Mouse (Mus musculus) hindbrain, embryonic 15.5 days (tissue): ENCODE measurements around the gene Rabgap1l. TPM values are rescaled to one million over a fixed set of nuclear protein-coding genes. Genes with fewer than 3 reads are reported as not detected.

Source experiments
- ATAC-seq: fragments of 200-750 bp; cut with Nextera tagmentation; 2 replicates; pipeline ENCODE4 v1.8.0; 2017; ENCODE audit warnings: low read depth, moderate number of reproducible peaks, moderate TSS enrichment; ENCODE audit not compliant: low FRiP score
- H3K27ac ChIP-seq: fragments of 300-500 bp; sonication (generic); replicated peaks from 2 replicates; pipeline ENCODE4 v1.5.1; 2015; ENCODE audit warnings: mild to moderate bottlenecking, inconsistent platforms
- H3K27me3 ChIP-seq: fragments of 300-500 bp; sonication (generic); 2 replicates; pipeline ENCODE4 v1.6.1; 2015; ENCODE audit warnings: control low read depth, inconsistent platforms
- H3K36me3 ChIP-seq: fragments of 300-500 bp; sonication (generic); 2 replicates; pipeline ENCODE4 v1.6.1; 2015; ENCODE audit warnings: control low read depth, inconsistent platforms
- H3K4me1 ChIP-seq: fragments of 300-500 bp; sonication (generic); replicated peaks from 2 replicates; pipeline ENCODE4 v1.6.1; 2015; ENCODE audit warnings: control low read depth, inconsistent platforms
- H3K4me2 ChIP-seq: fragments of 300-500 bp; sonication (generic); 2 replicates; pipeline ENCODE4 v1.6.1; 2015; ENCODE audit warnings: moderate library complexity, mild to moderate bottlenecking, inconsistent platforms
- H3K4me3 ChIP-seq: fragments of 300-500 bp; sonication (generic); 2 replicates; pipeline ENCODE4 v1.5.1; 2015; ENCODE audit warnings: mild to moderate bottlenecking, inconsistent platforms
- H3K9ac ChIP-seq: fragments of 300-500 bp; sonication (generic); 2 replicates; pipeline ENCODE4 v1.6.1; 2015; ENCODE audit warnings: inconsistent platforms
- H3K9me3 ChIP-seq: fragments of 300-500 bp; sonication (generic); 2 replicates; pipeline ENCODE4 v1.6.1; 2016; ENCODE audit warnings: control low read depth, inconsistent platforms
- whole genome bisulfite sequencing: fragments of 180-500 bp; shearing (Covaris S2); methylation state at CpG from one replicate; pipeline ENCODE4 v1.1.7; 2015; 5-methylcytosine and 5-hydroxymethylcytosine counted together
- polyA plus RNA-seq: library from polyadenylated mRNA; unstranded; fragments of >200 nt; fragmentation: Nextera tagmentation; extraction: Ambion mirVana; gene quantifications from 2 replicates; pipeline ENCODE4 v1.2.1, GENCODE M21; 2015

Gene Rabgap1l
- polyA plus RNA-seq, 1 experiment from 2014 or later = 28.3 TPM

DNA sequence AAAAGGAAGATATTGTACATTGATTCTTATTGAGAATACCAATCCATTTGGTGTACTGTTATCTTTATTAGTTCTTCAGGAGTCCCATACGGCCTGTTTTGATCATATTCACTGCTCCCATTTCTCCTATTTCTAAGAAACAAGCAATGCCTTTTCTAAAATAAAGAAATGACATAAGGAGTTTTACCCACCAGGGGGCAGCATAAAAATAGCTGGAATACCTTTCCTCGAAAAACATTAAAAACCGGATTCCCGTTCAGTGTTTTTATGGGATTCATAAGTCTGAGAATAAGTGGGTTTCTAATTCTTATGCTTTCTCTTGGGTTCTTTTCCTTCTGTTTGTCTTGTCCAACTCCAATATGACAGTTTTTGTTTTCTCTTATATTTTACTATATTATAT lies 562.0 kb downstream of the Rabgap1l start:
- H3K4me3 ChIP-seq = no peak overlapping the region
- no peaks in the 10 kb centered on the region for H3K27me3 ChIP-seq
- no peak overlapping the region for H3K4me2 ChIP-seq
- ATAC-seq = no peak
- WGBS = 55% methylated on average over 4 of the region's 4 CpGs
- no peaks in the 10 kb centered on the region for H3K36me3 ChIP-seq
- no peaks in the 10 kb centered on the region for H3K4me1 ChIP-seq
- no peak overlapping the region for H3K27ac ChIP-seq
- H3K9me3 ChIP-seq = no peaks in the 10 kb centered on the region
- no peak overlapping the region for H3K9ac ChIP-seq

DNA sequence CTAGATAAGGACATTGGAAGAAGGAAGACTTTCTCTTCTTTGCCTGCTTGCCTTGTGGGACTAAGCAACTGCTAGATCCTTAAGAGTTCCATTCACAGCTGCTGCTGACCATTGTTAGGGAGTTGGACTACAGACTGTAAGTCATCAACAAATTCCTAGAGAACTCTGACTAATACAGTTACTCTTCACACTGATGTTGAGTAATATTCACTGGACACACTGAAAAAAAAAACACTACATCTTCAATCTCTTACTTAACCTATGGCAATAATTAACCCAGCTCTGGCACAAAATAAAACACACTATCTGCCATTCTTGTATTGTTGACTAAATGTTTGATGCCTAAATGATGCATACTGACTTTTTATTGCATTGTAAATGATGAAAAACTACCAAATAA lies 565.2 kb downstream of the Rabgap1l start:
- Histone ChIP-seq H3K4me2 (no peak overlapping the region), H3K27me3 (no peaks in the 10 kb centered on the region), H3K4me3 (no peak overlapping the region), H3K27ac (no peak overlapping the region), H3K4me1 (no peaks in the 10 kb centered on the region), H3K36me3 (peaks cover 10% of the 10 kb centered on the region), H3K9me3 (no peaks in the 10 kb centered on the region), H3K9ac (no peak overlapping the region)
- no peak for ATAC-seq

DNA sequence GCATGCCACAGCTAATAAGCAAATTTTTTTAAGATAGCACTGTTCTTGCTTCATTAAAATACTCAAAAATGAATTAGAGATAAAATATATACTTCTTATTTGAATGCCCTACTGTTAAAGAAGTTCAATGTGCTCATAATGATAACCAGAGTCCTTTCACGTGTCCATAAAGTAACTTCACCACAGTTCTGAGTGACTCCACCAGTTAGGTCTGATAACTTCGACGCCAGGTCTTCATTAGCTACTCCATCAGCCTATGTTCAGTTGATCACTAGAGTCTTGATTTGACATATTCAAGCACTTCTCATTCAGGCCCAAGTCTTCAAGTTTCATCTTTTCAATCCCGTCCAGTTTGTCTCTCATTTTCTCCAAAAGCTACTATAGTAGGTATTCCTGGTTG lies 565.8 kb downstream of the Rabgap1l start:
- no peak overlapping the region for H3K27ac ChIP-seq
- 91% methylated on average over 4 of the region's 4 CpGs for WGBS
- peaks cover 10% of the 10 kb centered on the region for H3K36me3 ChIP-seq
- H3K9me3 ChIP-seq = no peaks in the 10 kb centered on the region
- no peaks in the 10 kb centered on the region for H3K27me3 ChIP-seq
- no peak overlapping the region for H3K4me2 ChIP-seq
- no peak overlapping the region for H3K9ac ChIP-seq
- no peak overlapping the region for H3K4me3 ChIP-seq
- ATAC-seq = no peak
- no peaks in the 10 kb centered on the region for H3K4me1 ChIP-seq

DNA sequence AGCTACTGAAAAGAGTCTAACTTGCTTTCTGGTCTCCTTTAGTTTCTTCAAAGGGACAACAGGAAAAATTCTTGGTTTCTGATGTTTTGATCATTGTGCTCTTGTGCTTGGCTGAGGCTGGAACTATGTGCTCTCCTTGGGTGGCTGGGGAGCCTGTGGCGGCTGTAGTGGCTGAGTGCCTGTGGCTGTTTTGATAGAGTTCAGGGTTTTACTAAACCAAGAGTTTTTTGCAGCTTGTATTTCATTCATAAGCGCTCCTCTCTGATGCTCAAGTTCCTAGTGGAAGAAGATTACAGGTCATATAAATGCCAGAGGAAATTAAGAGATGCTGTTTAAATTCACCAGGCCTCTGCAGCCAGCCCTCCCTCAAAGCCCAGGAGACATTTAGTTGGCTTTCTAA lies 568.9 kb downstream of the Rabgap1l start:
- 89% methylated on average over 2 of the region's 2 CpGs for WGBS
- Histone ChIP-seq H3K36me3 (peaks cover 10% of the 10 kb centered on the region), H3K27me3 (no peaks in the 10 kb centered on the region), H3K4me1 (no peaks in the 10 kb centered on the region), H3K9ac (no peak overlapping the region), H3K4me2 (no peak overlapping the region), H3K9me3 (no peaks in the 10 kb centered on the region), H3K4me3 (no peak overlapping the region), H3K27ac (no peak overlapping the region)
- no peak for ATAC-seq

DNA sequence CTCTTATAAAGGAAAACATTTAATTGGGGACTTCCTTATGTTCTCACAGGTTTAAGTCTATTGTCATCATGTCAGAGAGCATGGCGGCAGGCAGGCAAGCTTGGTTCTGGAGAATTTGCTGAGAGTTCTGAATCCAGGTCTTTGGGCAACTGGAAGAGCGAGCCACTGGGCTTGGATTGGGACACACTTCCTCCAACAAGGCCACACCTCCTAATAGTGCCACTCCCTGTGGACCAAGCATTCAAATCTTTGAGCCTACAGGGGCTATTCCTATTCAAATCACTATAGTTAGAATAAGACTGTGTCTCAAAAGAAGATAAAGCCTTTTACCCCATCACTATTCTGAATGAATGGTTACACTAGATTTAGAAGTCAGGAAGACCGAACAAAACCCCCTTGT lies 575.1 kb downstream of the Rabgap1l start:
- no peaks in the 10 kb centered on the region for H3K9me3 ChIP-seq

DNA sequence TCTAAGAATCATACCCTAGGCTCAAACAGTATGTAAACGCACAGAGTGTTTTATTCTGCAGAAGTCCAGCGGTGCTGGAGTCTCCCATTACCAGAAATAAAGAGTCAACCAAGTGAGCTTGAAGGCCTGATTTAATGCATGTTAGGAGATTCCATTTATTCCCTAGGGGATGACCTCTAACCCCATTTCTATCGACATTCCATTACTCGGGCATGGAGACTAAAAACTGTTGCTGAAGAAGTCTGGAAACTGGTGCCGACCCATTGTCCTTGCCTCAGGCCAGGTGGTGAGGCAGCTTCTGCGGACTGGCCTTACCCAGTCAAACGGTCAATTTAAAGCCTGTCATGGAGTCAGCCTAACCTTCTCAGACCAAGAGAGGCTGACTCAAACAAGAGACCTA lies 578.8 kb downstream of the Rabgap1l start:
- ATAC-seq = no peak
- Histone ChIP-seq H3K27me3 (no peaks in the 10 kb centered on the region), H3K36me3 (no peaks in the 10 kb centered on the region), H3K9ac (no peak overlapping the region), H3K4me2 (peak overlapping the region; percentile 58), H3K4me3 (no peak overlapping the region), H3K27ac (peak overlapping the region; percentile 100), H3K9me3 (no peaks in the 10 kb centered on the region), H3K4me1 (peaks cover 32% of the 10 kb centered on the region)
- WGBS = 48% methylated on average over 7 of the region's 7 CpGs

More for the DNA sequence above, 575.1 kb downstream of the Rabgap1l start:
- H3K4me2 ChIP-seq = no peak overlapping the region
- peaks cover 8% of the 10 kb centered on the region; the same call in 1 of the 2 replicates for H3K4me1 ChIP-seq
- no peak overlapping the region for H3K9ac ChIP-seq
- H3K4me3 ChIP-seq = no peak overlapping the region
- H3K36me3 ChIP-seq = no peaks in the 10 kb centered on the region
- WGBS = 86% methylated on average over 3 of the region's 3 CpGs
- no peaks in the 10 kb centered on the region for H3K27me3 ChIP-seq
- no peak for ATAC-seq
- H3K27ac ChIP-seq = no peak overlapping the region

DNA sequence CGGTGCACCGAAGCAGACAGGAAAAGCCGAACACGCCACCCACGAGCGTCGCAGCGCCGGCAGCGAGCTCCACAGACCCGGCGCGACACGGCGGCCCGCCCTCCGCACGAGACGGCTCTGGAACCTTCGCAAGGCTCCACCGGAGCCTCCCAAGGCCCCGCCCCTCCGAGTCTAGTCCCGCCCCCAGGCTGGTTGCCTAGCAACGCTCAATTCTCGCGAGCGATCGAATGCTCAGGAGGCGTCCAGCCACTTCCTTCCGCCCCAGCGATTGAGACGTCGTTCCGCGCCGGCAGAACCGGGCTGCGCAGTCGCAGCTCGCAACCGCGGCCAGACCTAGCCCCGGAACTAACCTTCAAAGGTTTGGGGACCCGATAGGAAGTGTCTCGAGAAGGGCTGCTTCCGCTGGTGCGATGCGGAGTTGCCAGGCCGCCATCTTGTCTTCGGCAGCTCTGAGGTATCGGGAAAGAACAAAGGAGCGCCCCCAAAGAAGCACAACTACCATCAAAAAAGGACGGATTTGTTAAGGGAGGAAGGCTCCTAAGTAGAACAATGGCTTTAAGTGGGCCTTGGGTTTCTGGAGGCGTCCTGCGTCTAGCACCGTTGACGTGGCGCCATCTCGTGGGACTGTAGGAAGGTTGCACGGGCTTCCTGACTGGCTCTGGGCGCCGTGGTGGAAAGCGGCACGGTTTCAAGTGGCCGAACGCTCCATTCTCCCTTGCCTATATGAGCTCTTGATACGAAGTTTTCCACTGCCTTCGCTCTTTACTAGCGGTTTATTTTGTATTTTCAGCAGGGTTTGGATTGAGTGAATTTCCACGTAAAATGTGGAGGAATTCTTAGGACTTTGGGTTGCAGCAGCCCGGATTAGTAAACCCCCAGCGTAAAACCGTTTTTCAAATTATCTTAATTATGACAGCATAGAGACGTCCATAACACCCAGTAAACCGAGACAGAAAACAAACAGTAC lies 580.0 kb downstream of the Rabgap1l start, which contains the start of gene Cacybp:
Cacybp (minus strand) TSS at position 173 of the 967 bp plus-strand sequence.
- Histone ChIP-seq H3K36me3 (no peaks in the 10 kb centered on the region), H3K4me3 (peak within 1 kb of the TSS; percentile 95), H3K27me3 (no peaks in the 10 kb centered on the region), H3K4me2 (peak within 1 kb of the TSS; percentile 84), H3K9ac (peak within 1 kb of the TSS; percentile 93), H3K9me3 (no peaks in the 10 kb centered on the region), H3K4me1 (peaks cover 33% of the 10 kb centered on the region), H3K27ac (peak within 1 kb of the TSS; percentile 100)
- ATAC-seq = peak; percentile 98
- WGBS = under 1% methylated on average over 76 of the region's 76 CpGs

DNA sequence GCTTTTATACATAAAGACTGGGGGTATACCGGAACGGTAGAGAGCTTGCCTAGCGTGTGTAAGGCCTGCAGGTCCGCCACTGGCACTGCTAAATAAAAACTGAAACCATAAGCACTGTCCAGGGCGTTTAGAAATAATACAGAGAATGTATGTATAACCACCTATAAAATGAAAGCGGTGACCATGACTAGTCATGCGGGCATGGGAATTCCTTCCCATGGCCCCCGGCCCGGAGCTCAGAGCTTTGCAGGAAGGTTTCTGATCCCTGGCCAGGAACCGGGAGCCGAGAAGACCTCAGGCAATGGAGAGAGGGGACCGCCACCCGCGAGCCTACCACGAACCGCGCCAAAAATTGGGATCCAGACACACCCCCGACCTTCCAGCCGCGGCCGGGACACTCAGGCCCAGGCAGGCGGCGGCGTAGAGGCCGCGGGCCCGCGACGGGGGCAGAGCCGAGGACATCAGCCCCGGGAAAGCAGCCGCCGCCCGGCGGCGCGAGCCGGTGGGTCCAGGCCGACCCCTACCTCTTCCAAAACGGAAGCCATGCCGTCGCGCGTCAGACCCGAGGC lies 580.8 kb downstream of the Rabgap1l start:
- Histone ChIP-seq H3K27ac (peak overlapping the region; percentile 100), H3K4me2 (peak overlapping the region; percentile 84), H3K4me3 (peak overlapping the region; percentile 95), H3K36me3 (peaks cover 7% of the 10 kb centered on the region), H3K4me1 (peaks cover 33% of the 10 kb centered on the region), H3K9me3 (no peaks in the 10 kb centered on the region), H3K27me3 (no peaks in the 10 kb centered on the region), H3K9ac (peak overlapping the region; percentile 93)
- under 1% methylated on average over 45 of the region's 45 CpGs for WGBS
- peak; percentile 75; the same call in 1 of the 2 replicates for ATAC-seq

DNA sequence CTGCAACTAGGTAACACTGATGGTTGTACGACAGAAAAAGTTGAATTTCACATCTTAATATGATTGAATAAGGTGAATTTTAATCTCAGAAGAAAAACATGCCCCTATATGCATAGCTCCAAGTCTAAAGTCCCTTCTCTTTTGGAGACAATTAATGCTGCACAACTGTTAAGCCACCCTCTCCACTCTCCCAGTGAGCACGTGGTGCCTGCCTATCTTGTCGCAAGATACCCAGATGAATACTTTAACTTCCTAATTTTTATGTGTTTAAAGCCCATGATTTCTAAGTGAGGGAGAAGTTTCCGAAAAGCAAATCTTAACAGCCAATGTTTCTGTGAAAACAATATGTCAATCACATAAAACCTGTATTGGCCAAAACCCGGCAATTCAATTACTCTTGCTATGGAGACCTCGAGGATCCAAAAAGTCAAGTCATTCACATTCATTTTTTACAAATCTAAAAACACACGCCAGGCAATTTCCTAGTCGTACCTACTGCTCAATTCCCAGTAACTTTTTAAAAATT lies 581.4 kb downstream of the Rabgap1l start:
- 2% methylated on average over 8 of the region's 8 CpGs for WGBS
- no peaks in the 10 kb centered on the region for H3K9me3 ChIP-seq
- ATAC-seq = no peak
- peak overlapping the region; percentile 93 for H3K9ac ChIP-seq
- H3K27ac ChIP-seq = peak overlapping the region; percentile 100
- no peaks in the 10 kb centered on the region for H3K27me3 ChIP-seq
- peak overlapping the region; percentile 84 for H3K4me2 ChIP-seq
- peak overlapping the region; percentile 95 for H3K4me3 ChIP-seq
- peaks cover 33% of the 10 kb centered on the region for H3K4me1 ChIP-seq
- peaks cover 13% of the 10 kb centered on the region for H3K36me3 ChIP-seq

DNA sequence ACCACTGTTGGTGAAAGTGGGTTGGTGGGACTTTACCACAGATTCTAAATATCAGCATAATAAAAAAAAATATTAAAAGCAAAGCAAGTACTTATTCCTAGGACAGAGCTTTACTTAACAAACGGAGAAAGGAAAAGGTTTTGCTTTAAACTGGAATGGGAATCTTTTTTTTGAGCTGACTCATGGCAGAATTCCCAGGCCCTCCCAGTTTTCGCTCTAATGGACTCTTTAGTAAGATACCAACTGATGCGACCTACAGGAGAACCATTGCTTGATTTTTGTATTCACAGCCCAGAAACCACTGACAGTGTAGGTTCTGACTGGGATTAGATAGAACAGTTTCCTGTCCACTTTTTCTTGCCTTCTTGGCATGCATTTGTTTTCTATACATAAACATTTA lies 582.4 kb downstream of the Rabgap1l start:
- H3K9me3 ChIP-seq = no peaks in the 10 kb centered on the region
- H3K27ac ChIP-seq = no peak overlapping the region
- H3K9ac ChIP-seq = no peak overlapping the region
- H3K4me3 ChIP-seq = peak overlapping the region; percentile 95
- H3K27me3 ChIP-seq = no peaks in the 10 kb centered on the region
- peaks cover 33% of the 10 kb centered on the region for H3K4me1 ChIP-seq
- peak overlapping the region; percentile 84 for H3K4me2 ChIP-seq
- H3K36me3 ChIP-seq = peaks cover 24% of the 10 kb centered on the region
- ATAC-seq = no peak
- 50% methylated on average over 3 of the region's 3 CpGs for WGBS

DNA sequence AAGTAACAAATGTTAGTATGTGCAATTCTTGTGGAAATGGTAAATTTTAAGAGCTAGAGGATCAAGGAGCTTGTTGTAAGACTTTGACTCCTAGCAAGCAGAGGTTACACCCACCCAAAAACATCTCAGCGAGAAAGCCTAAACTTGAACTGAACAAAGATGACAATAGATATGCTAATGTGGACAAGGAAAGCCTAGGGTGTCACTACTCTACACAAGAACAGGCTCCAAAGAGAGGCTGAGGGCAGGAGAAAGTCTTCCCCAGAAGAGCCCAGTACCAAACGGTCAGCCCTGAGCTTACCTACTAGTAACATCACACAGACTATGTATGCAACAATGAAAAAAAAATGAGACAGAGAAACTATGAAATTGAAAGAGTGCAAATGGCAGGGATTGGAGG lies 583.2 kb downstream of the Rabgap1l start:
- Histone ChIP-seq H3K27ac (no peak overlapping the region), H3K9me3 (no peaks in the 10 kb centered on the region), H3K36me3 (peaks cover 29% of the 10 kb centered on the region), H3K4me2 (no peak overlapping the region), H3K4me3 (no peak overlapping the region), H3K9ac (no peak overlapping the region), H3K4me1 (peaks cover 33% of the 10 kb centered on the region), H3K27me3 (no peaks in the 10 kb centered on the region)
- ATAC-seq = no peak
- 19% methylated on average over 2 of the region's 2 CpGs for WGBS

DNA sequence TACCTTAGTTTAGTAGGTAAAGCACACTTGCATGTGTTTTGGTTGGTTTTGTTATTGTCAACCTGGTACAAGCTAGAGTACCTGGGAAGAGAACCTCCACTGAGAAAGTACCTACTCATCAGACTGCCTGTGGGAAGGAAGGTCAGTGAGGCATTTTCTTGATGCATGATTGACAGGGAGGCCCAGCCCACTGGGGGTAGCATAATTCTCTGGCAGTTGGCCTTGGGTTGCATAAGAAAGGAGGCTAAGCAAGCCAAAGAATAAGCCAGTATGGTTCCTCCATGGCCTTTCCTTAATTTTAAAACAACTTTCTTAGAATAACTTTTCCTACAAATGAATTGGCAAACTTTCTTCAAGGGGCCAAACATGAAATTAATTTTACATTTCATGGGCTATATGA lies 587.5 kb downstream of the Rabgap1l start:
- no peaks in the 10 kb centered on the region for H3K27me3 ChIP-seq
- peaks cover 12% of the 10 kb centered on the region for H3K4me1 ChIP-seq
- no peak overlapping the region for H3K4me3 ChIP-seq
- H3K4me2 ChIP-seq = no peak overlapping the region
- H3K36me3 ChIP-seq = peaks cover 65% of the 10 kb centered on the region
- H3K27ac ChIP-seq = no peak overlapping the region
- ATAC-seq = no peak
- no peaks in the 10 kb centered on the region for H3K9me3 ChIP-seq
- no peak overlapping the region for H3K9ac ChIP-seq
